Mouse (Mus musculus): Measurements from ENCODE around the gene Clec4g.

GRCm38 (mm10) chr8:3670388-3670787, 50.1 kb downstream of the Clec4g start:
- TF ChIP-seq POLR2A (IDR thresholded peaks at IDR 0.05; ENCODE audit: low read depth, low read length): no peak
- TF ChIP-seq CTCF (IDR thresholded peaks at IDR 0.05; ENCODE audit: extremely low read depth, insufficient read depth, insufficient read length, insufficient replicate concordance): no peak
